Mouse (Mus musculus) induced T-regulatory cell, adult 2 months (primary cell): Measurements from ENCODE around the gene Zfp648.
A peak's percentile ranks its signal among the peaks of the same experiment; 100 is the strongest.

Source experiments
- DNase-seq: peaks from one replicate; pipeline ENCODE4 v3.0.0-alpha.2; 2012; ENCODE audit warnings: low read depth

The Zfp648 gene

DNA sequence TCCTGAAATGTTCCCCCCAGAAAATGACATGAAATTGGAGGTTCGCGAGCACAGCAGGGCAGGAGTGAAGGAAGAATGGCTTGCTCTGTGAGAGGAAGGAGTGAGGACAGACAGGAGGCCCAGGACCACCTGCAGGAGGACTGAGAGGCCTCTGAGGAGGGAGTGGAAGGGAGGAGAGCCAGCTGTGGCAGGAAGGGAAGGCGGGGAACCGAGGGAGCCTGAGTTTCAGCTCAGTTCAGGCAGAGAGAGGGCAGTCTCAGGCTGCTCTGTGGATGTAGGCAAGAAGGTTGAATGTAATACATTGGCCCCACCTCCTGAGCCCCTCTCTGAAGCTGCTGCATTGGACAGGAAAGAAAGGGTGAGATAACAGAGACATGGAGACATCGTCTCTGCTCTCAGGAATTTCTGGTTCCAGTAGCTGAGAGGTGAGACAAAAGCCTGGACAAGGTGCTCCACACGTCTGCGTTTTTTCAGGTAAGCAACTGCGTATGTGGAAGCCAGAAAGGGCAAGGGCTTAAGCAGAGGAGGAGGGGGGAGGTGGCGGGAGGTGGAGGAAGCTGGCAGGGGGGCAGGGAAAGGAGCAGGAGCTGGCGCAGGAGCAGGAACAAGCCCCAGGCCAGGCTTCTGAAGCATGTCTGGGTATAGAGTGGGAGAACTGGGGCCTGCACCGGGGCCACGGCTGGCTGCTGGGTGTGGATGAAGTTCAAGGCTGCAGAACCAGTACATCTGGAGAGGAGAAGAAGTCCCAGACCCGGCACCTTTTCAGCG, at the start of gene Zfp648:
Gene Zfp648 (plus strand): TSS at position 233 of the 768 bp plus-strand sequence.
- no peak for DNase-seq

DNA sequence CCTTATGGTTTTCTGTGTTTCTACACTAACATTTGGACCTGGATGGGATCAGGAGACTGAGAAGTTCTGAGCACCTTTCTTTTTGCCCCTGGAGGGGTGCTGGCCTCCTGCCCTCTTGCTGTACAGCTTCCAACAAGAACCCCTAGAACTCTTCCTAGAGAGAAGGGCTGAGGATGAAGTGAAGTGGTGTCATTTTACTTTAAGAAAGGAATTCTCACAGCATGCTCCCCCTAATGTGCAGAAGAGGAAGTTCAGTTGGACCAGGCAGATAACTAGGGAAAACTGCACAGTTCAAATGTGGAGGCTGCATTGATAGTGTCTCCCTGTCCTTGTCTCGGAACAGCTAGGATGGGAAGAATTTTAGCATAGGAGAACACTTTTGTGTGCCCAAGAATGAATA, 48.4 kb upstream of the Zfp648 start:
- DNase-seq: peak; percentile 1

- DNase-seq: no peak
Observed at GRCm38 (mm10) chr1:154153800-154154199, 47.2 kb upstream of the Zfp648 start.

GRCm38 (mm10) chr1:154156177-154157062, 44.6 kb upstream of the Zfp648 start:
- no peak for DNase-seq

GRCm38 (mm10) chr1:154157131-154157530, 43.9 kb upstream of the Zfp648 start:
- DNase-seq: no peak

DNA sequence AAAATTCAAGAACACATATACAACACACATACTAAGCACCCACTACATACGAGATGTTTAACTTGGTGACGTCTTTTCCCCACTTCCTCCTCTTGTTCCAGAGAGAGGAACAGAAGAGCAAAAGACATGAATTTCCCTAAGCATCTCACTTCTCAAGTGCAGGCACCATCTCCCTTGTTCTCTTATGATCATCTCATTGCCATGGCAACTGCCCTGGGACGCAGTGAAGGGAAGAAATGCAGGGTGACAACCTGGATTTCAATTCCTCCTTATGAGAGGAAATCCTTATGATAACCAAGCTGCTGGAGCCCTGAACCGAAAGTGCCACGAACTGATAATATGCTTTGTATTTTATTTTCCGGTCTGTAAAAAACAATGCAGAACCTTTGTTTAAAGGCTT, 33.3 kb upstream of the Zfp648 start:
- DNase-seq: no peak

- DNase-seq: no peak
Observed at GRCm38 (mm10) chr1:154175334-154175733, 25.7 kb upstream of the Zfp648 start.

GRCm38 (mm10) chr1:154177781-154178180, 23.2 kb upstream of the Zfp648 start:
- no peak for DNase-seq

- no peak for DNase-seq
Observed at GRCm38 (mm10) chr1:154178541-154179155, 22.3 kb upstream of the Zfp648 start.

GRCm38 (mm10) chr1:154180952-154181351, 20.0 kb upstream of the Zfp648 start:
- peak; percentile 57 for DNase-seq

GRCm38 (mm10) chr1:154182396-154183076, 18.5 kb upstream of the Zfp648 start:
- no peak for DNase-seq

GRCm38 (mm10) chr1:154183077-154183751, 17.8 kb upstream of the Zfp648 start:
- DNase-seq: no peak

DNA sequence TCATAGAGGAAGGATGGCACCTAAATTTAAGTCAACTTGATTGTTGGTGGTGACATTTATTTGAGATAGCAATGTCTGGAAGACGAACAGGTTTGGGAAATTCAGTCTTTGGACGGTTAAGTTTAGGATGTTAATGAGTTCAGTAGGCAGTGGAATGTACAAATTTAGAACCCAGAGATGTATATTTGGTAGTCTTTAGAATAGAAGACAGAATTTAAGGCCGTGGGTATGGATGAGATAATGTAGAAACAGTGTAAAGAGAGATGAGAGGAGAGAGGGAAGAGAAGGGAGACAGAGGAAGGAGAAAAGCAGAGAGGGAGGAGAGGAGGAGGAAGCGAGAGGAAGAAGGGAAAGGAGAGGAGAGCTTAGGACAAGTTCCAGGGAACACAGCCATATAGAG, 12.8 kb upstream of the Zfp648 start:
- DNase-seq: no peak

GRCm38 (mm10) chr1:154188631-154189030, 12.4 kb upstream of the Zfp648 start:
- no peak for DNase-seq

DNA sequence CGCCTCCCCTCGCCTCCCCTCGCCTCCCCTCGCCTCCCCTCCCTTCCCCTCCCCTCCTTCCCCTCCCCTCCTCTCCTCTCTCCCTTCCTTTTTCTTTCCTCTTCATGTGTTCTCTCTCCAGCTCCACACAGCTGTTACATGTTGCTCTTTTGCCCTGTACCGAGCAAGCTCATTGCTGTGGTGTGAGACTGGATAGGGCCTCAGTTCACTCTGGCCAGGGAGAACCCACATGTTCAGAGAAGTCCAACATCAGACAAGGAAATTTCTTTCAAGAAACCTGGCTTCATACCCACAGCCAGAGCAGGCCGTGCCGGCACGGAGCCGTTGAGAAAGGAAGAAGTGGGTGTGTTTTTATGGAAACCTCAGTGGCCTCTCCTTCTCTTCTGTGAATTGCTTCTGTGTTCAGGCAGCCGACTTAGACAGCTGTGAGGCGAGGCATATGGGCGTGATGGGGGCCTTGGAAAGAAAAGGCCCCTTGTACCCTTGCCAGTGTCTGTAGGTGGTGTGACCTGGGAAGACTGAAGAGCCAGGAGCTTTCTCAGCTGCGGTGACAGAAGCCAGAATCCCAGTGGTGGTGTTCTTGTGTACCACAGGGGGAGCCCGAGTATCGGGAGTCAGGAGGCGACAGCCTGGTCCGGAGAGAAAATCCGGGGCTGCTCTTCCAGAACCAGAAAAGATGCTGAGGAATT, 11.0 kb upstream of the Zfp648 start:
- DNase-seq: no peak

GRCm38 (mm10) chr1:154198896-154199295, 2.1 kb upstream of the Zfp648 start:
- no peak for DNase-seq

DNA sequence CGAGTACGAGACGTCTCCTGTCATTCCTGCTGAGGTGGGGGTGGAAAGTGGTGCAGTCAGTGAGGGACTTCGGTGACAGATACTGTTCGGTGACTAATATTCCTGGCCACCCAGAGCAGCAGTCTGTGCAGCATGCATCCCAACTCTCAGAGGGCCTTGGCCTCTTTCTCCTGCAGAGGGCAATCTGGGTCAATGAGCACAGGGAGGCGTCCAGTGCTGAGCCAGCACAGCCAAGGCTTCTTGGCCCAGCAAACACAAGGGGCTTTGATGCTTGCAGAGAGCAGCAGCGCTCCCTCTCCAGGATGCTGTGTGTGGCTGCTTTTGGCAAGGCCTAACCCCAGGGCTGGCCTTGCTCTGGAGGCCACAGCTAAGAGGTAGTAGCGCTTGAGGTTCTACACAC, 1.6 kb downstream of the Zfp648 start:
- DNase-seq: no peak

DNA sequence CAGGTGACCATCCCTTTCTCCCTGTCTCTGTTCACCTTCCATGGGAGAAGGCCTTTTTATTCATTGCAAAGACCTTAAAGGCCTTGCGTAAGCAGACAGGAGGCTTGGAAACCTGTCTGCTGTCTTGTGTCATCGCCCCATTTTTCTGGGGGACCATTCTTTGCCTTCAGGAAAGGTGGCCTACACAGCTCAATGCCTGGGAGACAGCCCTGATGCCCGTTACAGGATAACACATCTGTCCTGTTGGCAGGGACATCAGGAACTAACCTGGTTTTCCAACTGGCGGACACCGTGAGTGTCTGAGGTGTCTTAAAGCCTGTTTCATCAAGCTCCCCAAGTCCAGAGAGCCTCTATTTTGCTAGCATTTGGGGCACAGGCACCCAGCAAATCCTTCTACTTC, 2.4 kb downstream of the Zfp648 start:
- no peak for DNase-seq

DNA sequence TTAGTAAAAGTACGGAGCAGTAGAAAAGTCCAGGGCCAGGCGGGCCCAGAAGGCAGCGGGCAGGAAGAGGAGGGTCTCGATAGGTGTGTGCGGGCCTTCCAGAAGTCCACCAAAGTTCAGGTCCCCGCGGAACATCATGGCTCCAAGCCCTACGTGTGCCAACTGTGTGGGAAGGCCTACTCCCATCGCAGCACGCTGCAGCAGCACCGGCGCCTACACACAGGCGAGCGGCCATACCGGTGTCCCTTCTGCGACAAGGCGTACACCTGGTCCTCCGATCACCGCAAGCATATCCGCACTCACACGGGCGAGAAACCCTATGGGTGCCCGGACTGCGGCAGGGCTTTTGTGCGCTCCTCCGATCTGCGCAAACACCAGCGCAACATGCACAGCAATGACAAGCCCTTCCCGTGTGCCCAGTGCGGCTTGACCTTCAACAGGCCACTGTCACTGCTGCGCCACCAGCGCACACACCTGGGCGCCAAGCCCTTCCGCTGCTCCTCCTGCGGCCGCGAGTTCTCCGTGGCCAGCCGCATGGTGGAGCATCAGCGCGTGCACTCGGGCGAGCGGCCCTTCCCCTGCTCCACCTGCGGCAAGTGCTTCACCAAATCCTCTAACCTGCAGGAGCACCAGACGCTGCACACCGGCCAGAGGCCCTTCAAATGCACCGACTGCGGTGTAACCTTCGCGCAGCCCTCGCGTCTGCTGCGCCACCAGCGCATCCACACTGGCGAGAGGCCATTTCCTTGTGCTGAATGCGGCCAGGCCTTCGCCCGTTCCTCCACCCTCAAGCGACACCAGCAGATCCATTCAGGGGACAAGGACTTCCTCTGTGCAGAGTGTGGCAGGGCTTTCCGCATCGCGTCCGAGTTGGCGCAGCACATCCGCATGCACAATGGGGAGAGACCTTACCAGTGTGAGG, 3.9 kb downstream of the Zfp648 start:
- DNase-seq: no peak

GRCm38 (mm10) chr1:154219991-154220390, 19.0 kb downstream of the Zfp648 start:
- no peak for DNase-seq
